Mouse (Mus musculus) midbrain, embryonic 15.5 days (tissue): ENCODE measurements at regions not wholly inside any gene's neighbourhood (a gene's known extent, or its start where the extent isn't known, plus 50 kb on each side); places are given as distances from the start of the nearest gene placed in this dataset.

Experiments
- ATAC-seq: fragments of 200-750 bp; cut with Nextera tagmentation; replicated peaks from 2 replicates; pipeline ENCODE4 v1.8.0; 2017; ENCODE audit warnings: moderate TSS enrichment
- H3K27ac ChIP-seq: fragments of 300-500 bp; sonication (generic); 2 replicates; pipeline ENCODE4 v1.5.1; 2015; ENCODE audit warnings: mild to moderate bottlenecking, inconsistent platforms
- H3K27me3 ChIP-seq: fragments of 300-500 bp; sonication (generic); replicated peaks from 2 replicates; pipeline ENCODE4 v1.6.1; 2015; ENCODE audit warnings: inconsistent platforms
- H3K36me3 ChIP-seq: fragments of 300-500 bp; sonication (generic); replicated peaks from 2 replicates; pipeline ENCODE4 v1.6.1; 2015; ENCODE audit warnings: inconsistent platforms
- H3K4me1 ChIP-seq: fragments of 300-500 bp; sonication (generic); 2 replicates; pipeline ENCODE4 v1.6.1; 2015; ENCODE audit warnings: inconsistent platforms
- H3K4me2 ChIP-seq: fragments of 300-500 bp; sonication (generic); 2 replicates; pipeline ENCODE4 v1.6.1; 2015; ENCODE audit warnings: inconsistent platforms, mild to moderate bottlenecking, moderate library complexity
- H3K4me3 ChIP-seq: fragments of 300-500 bp; sonication (generic); 2 replicates; pipeline ENCODE4 v1.5.1; 2015; ENCODE audit warnings: mild to moderate bottlenecking, inconsistent platforms
- H3K9ac ChIP-seq: fragments of 300-500 bp; sonication (generic); 2 replicates; pipeline ENCODE4 v1.6.1; 2015; ENCODE audit warnings: mild to moderate bottlenecking, inconsistent platforms
- H3K9me3 ChIP-seq: fragments of 300-500 bp; sonication (generic); 2 replicates; pipeline ENCODE4 v1.6.1; 2016; ENCODE audit warnings: inconsistent platforms
- WGBS: fragments of 180-500 bp; shearing (Covaris S2); methylation state at CpG from one replicate; pipeline ENCODE4 v1.1.7; 2015; ENCODE audit warnings: mixed read lengths; 5-methylcytosine and 5-hydroxymethylcytosine counted together

- no peak overlapping the region for H3K4me3 ChIP-seq
- 78% methylated on average over 7 of the region's 7 CpGs for WGBS
- ATAC-seq: no peak
- H3K36me3 ChIP-seq: no peaks in the 10 kb centered on the region
- no peaks in the 10 kb centered on the region for H3K4me1 ChIP-seq
- no peaks in the 10 kb centered on the region for H3K9me3 ChIP-seq
- no peak overlapping the region for H3K4me2 ChIP-seq
- no peak overlapping the region for H3K9ac ChIP-seq
- no peaks in the 10 kb centered on the region for H3K27me3 ChIP-seq
- no peak overlapping the region for H3K27ac ChIP-seq
Measured at GRCm38 (mm10) chr12:92509494-92509893, 660.5 kb upstream of the Sel1l start.

GRCm38 (mm10) chr12:92508796-92509489 lies 660.0 kb upstream of the Sel1l start:
- no peak overlapping the region for H3K4me3 ChIP-seq
- no peak overlapping the region for H3K27ac ChIP-seq
- H3K9me3 ChIP-seq: no peaks in the 10 kb centered on the region
- no peak for ATAC-seq
- no peaks in the 10 kb centered on the region for H3K4me1 ChIP-seq
- H3K27me3 ChIP-seq: no peaks in the 10 kb centered on the region
- no peak overlapping the region for H3K9ac ChIP-seq
- WGBS: 71% methylated on average over 5 of the region's 5 CpGs
- no peak overlapping the region for H3K4me2 ChIP-seq
- H3K36me3 ChIP-seq: no peaks in the 10 kb centered on the region

- no peak for ATAC-seq
Measured at GRCm38 (mm10) chr12:92483984-92484383, 635.0 kb upstream of the Sel1l start.

GRCm38 (mm10) chr12:92474293-92475062 lies 625.5 kb upstream of the Sel1l start:
- no peak overlapping the region for H3K9ac ChIP-seq
- no peak for ATAC-seq
- H3K27ac ChIP-seq: no peak overlapping the region
- no peaks in the 10 kb centered on the region for H3K36me3 ChIP-seq
- no peaks in the 10 kb centered on the region for H3K27me3 ChIP-seq
- no peaks in the 10 kb centered on the region for H3K9me3 ChIP-seq
- H3K4me1 ChIP-seq: no peaks in the 10 kb centered on the region
- H3K4me2 ChIP-seq: no peak overlapping the region
- no peak overlapping the region for H3K4me3 ChIP-seq
- WGBS: 51% methylated on average over 4 of the region's 4 CpGs

More at GRCm38 (mm10) chr12:92483984-92484383, 635.0 kb upstream of the Sel1l start:
- H3K9me3 ChIP-seq: no peaks in the 10 kb centered on the region
- H3K27ac ChIP-seq: no peak overlapping the region
- no peaks in the 10 kb centered on the region for H3K27me3 ChIP-seq
- H3K4me1 ChIP-seq: no peaks in the 10 kb centered on the region
- no peak overlapping the region for H3K4me2 ChIP-seq
- H3K4me3 ChIP-seq: no peak overlapping the region
- 76% methylated on average over 1 of the region's 1 CpGs for WGBS
- no peak overlapping the region for H3K9ac ChIP-seq
- H3K36me3 ChIP-seq: no peaks in the 10 kb centered on the region

- Histone ChIP-seq H3K9me3 (no peaks in the 10 kb centered on the region), H3K9ac (no peak overlapping the region), H3K36me3 (no peaks in the 10 kb centered on the region), H3K4me2 (no peak overlapping the region), H3K27ac (no peak overlapping the region), H3K4me3 (no peak overlapping the region), H3K4me1 (no peaks in the 10 kb centered on the region), H3K27me3 (no peaks in the 10 kb centered on the region)
- WGBS: 60% methylated on average over 6 of the region's 6 CpGs
- 0 out of 2 replicates have a peak, but pooled peaks have one; percentile 52 for ATAC-seq
Measured at GRCm38 (mm10) chr12:92451110-92451818, 602.3 kb upstream of the Sel1l start.

GRCm38 (mm10) chr12:92418458-92418857 lies 569.5 kb upstream of the Sel1l start:
- Histone ChIP-seq H3K27me3 (no peaks in the 10 kb centered on the region), H3K4me1 (no peaks in the 10 kb centered on the region), H3K36me3 (no peaks in the 10 kb centered on the region), H3K9me3 (no peaks in the 10 kb centered on the region), H3K27ac (no peak overlapping the region), H3K4me3 (no peak overlapping the region), H3K9ac (no peak overlapping the region), H3K4me2 (no peak overlapping the region)
- ATAC-seq: peak; percentile 76
- WGBS: 27% methylated on average over 4 of the region's 4 CpGs

GRCm38 (mm10) chr12:92405506-92405905 lies 556.5 kb upstream of the Sel1l start:
- Histone ChIP-seq H3K4me2 (no peak overlapping the region), H3K27ac (no peak overlapping the region), H3K4me3 (no peak overlapping the region), H3K9ac (no peak overlapping the region), H3K36me3 (no peaks in the 10 kb centered on the region), H3K4me1 (no peaks in the 10 kb centered on the region), H3K9me3 (0 out of 2 replicates have a peak, but pooled peaks cover 4% of the 10 kb centered on the region), H3K27me3 (no peaks in the 10 kb centered on the region)
- no peak for ATAC-seq

GRCm38 (mm10) chr12:92400987-92401386 lies 552.0 kb upstream of the Sel1l start:
- WGBS: 26% methylated on average over 1 of the region's 1 CpGs
- H3K9me3 ChIP-seq: no peaks in the 10 kb centered on the region
- peak; percentile 81 for ATAC-seq
- no peak overlapping the region for H3K27ac ChIP-seq
- H3K4me1 ChIP-seq: no peaks in the 10 kb centered on the region
- no peak overlapping the region for H3K4me3 ChIP-seq
- no peak overlapping the region for H3K9ac ChIP-seq
- H3K4me2 ChIP-seq: no peak overlapping the region
- H3K27me3 ChIP-seq: no peaks in the 10 kb centered on the region
- H3K36me3 ChIP-seq: no peaks in the 10 kb centered on the region

- WGBS: 88% methylated on average over 2 of the region's 2 CpGs
- ATAC-seq: no peak
- Histone ChIP-seq H3K9me3 (no peaks in the 10 kb centered on the region), H3K36me3 (no peaks in the 10 kb centered on the region), H3K4me1 (peaks cover 9% of the 10 kb centered on the region), H3K9ac (no peak overlapping the region), H3K4me2 (no peak overlapping the region), H3K27ac (no peak overlapping the region), H3K27me3 (no peaks in the 10 kb centered on the region), H3K4me3 (no peak overlapping the region)
Measured at GRCm38 (mm10) chr12:92386195-92386594, 537.2 kb upstream of the Sel1l start.

GRCm38 (mm10) chr12:92384266-92384937 lies 535.4 kb upstream of the Sel1l start:
- Histone ChIP-seq H3K9ac (no peak overlapping the region), H3K4me1 (peaks cover 9% of the 10 kb centered on the region), H3K4me3 (no peak overlapping the region), H3K36me3 (no peaks in the 10 kb centered on the region), H3K9me3 (no peaks in the 10 kb centered on the region), H3K4me2 (0 out of 2 replicates have a peak overlapping the region, but pooled peaks have one; percentile 11), H3K27me3 (no peaks in the 10 kb centered on the region), H3K27ac (no peak overlapping the region)
- peak; percentile 80 for ATAC-seq
- WGBS: 4% methylated on average over 5 of the region's 5 CpGs

GRCm38 (mm10) chr12:92379130-92379529 lies 530.2 kb upstream of the Sel1l start:
- no peaks in the 10 kb centered on the region for H3K9me3 ChIP-seq
- no peaks in the 10 kb centered on the region for H3K27me3 ChIP-seq
- H3K36me3 ChIP-seq: no peaks in the 10 kb centered on the region
- H3K9ac ChIP-seq: no peak overlapping the region
- no peak for ATAC-seq
- H3K27ac ChIP-seq: no peak overlapping the region
- peaks cover 3% of the 10 kb centered on the region; the same call in 1 of the 2 replicates for H3K4me1 ChIP-seq
- no peak overlapping the region for H3K4me2 ChIP-seq
- WGBS: 63% methylated on average over 3 of the region's 3 CpGs
- H3K4me3 ChIP-seq: no peak overlapping the region

GRCm38 (mm10) chr12:92365926-92366325 lies 517.0 kb upstream of the Sel1l start:
- Histone ChIP-seq H3K27ac (no peak overlapping the region), H3K36me3 (no peaks in the 10 kb centered on the region), H3K4me2 (no peak overlapping the region), H3K9ac (no peak overlapping the region), H3K4me3 (no peak overlapping the region), H3K9me3 (no peaks in the 10 kb centered on the region), H3K27me3 (no peaks in the 10 kb centered on the region), H3K4me1 (no peaks in the 10 kb centered on the region)
- no peak for ATAC-seq
- 80% methylated on average over 5 of the region's 5 CpGs for WGBS
